27 mouse cellular contexts compared by ENCODE assay signal in genomic region chr1:35992227-35992909, GRCm38 (mm10).
DNase-seq lines count a peak whose midpoint lies in the region; ATAC-seq lines count a peak whose summit lies in the region.
"Had no signal": no experiment of that assay in that cellular context is flagged by ENCODE, and none has a peak within 500 bp of the region (broad histone marks: within the 10 kb centered on the region; RNA-seq: fewer than 3 reads in every experiment).

No protein-coding gene starts in this region.

- 0 out of 2 replicates have a peak, but pooled peaks cover 5% of the 10 kb centered on the region for H3K4me1 ChIP-seq in hindbrain, embryonic 10.5 days (replicated peaks)
- no peaks in the 10 kb centered on the region for H3K4me1 ChIP-seq in hindbrain, embryonic 16.5 days (ENCODE audit: control insufficient read depth, insufficient read depth, low read depth, low read length)
- H3K4me1 ChIP-seq in embryonic facial prominence, embryonic 11.5 days (ENCODE audit: control insufficient read depth, insufficient read depth, low read length), result no peaks in the 10 kb centered on the region
- H3K4me1 ChIP-seq in embryonic facial prominence, embryonic 15.5 days, result peaks cover 8% of the 10 kb centered on the region
- peaks cover 17% of the 10 kb centered on the region for H3K4me1 ChIP-seq in limb, embryonic 15.5 days
- no peaks in the 10 kb centered on the region for H3K4me1 ChIP-seq in intestine, embryonic 16.5 days (ENCODE audit: control insufficient read depth, insufficient read depth, low read length)
- H3K4me1 ChIP-seq: forebrain, embryonic 13.5 days; hindbrain, embryonic 12.5 days; kidney, embryonic 15.5 days; liver, embryonic 15.5 days; neural tube, embryonic 15.5 days; stomach, embryonic 15.5 days had no signal

- WGBS in hindbrain, embryonic 10.5 days, result 79% methylated on average over 8 of the region's 8 CpGs
- 82% methylated on average over 8 of the region's 8 CpGs for WGBS in hindbrain, embryonic 16.5 days
- WGBS in embryonic facial prominence, embryonic 11.5 days, result 47% methylated on average over 8 of the region's 8 CpGs
- 39% methylated on average over 8 of the region's 8 CpGs for WGBS in embryonic facial prominence, embryonic 15.5 days
- WGBS in limb, embryonic 15.5 days, result 44% methylated on average over 8 of the region's 8 CpGs
- 72% methylated on average over 8 of the region's 8 CpGs for WGBS in intestine, embryonic 16.5 days

- H3K27ac ChIP-seq in hindbrain, embryonic 10.5 days, result peak overlapping the region; percentile 56; the same call in 1 of the 2 replicates
- no peak overlapping the region for H3K27ac ChIP-seq in hindbrain, embryonic 16.5 days (ENCODE audit: low read depth, low read length)
- H3K27ac ChIP-seq in embryonic facial prominence, embryonic 11.5 days (replicated peaks; ENCODE audit: low read depth, low read length), result no peak overlapping the region
- H3K27ac ChIP-seq in embryonic facial prominence, embryonic 15.5 days (replicated peaks), result peak overlapping the region; percentile 82
- peak overlapping the region; percentile 70 for H3K27ac ChIP-seq in limb, embryonic 15.5 days
- H3K27ac ChIP-seq in intestine, embryonic 16.5 days (ENCODE audit: low read length), result no peak overlapping the region
- H3K27ac ChIP-seq: forebrain, embryonic 13.5 days; hindbrain, embryonic 12.5 days; kidney, embryonic 15.5 days; liver, embryonic 15.5 days; midbrain, embryonic 12.5 days; neural tube, embryonic 15.5 days; stomach, embryonic 15.5 days had no signal

- H3K9me3 ChIP-seq in hindbrain, embryonic 10.5 days, result peaks cover 16% of the 10 kb centered on the region
- H3K9me3 ChIP-seq in hindbrain, embryonic 16.5 days (ENCODE audit: control insufficient read depth, low read length), result peaks cover 5% of the 10 kb centered on the region; the same call in 1 of the 2 replicates
- H3K9me3 ChIP-seq in embryonic facial prominence, embryonic 11.5 days (replicated peaks; ENCODE audit: control insufficient read depth, low read length), result no peaks in the 10 kb centered on the region; the same call in 1 of the 2 replicates
- 0 out of 2 replicates have a peak, but pooled peaks cover 12% of the 10 kb centered on the region for H3K9me3 ChIP-seq in embryonic facial prominence, embryonic 15.5 days (replicated peaks)
- 0 out of 2 replicates have a peak, but pooled peaks cover 7% of the 10 kb centered on the region for H3K9me3 ChIP-seq in limb, embryonic 15.5 days
- H3K9me3 ChIP-seq in intestine, embryonic 16.5 days (ENCODE audit: control insufficient read depth, low read length), result peaks cover 7% of the 10 kb centered on the region; the same call in 1 of the 2 replicates
- H3K9me3 ChIP-seq: liver, embryonic 15.5 days; stomach, embryonic 15.5 days had no signal

- ATAC-seq in hindbrain, embryonic 16.5 days, result no peak
- peak; percentile 52; the same call in 1 of the 2 replicates for ATAC-seq in embryonic facial prominence, embryonic 11.5 days (replicated peaks; ENCODE audit: insufficient number of reproducible peaks, low FRiP score, low TSS enrichment, low read depth)
- peak; percentile 84 for ATAC-seq in embryonic facial prominence, embryonic 15.5 days (ENCODE audit: insufficient number of reproducible peaks, low FRiP score, low TSS enrichment, low read depth)
- peak; percentile 79 for ATAC-seq in limb, embryonic 15.5 days (ENCODE audit: insufficient number of reproducible peaks, low FRiP score, low TSS enrichment, low read depth)
- no peak for ATAC-seq in intestine, embryonic 16.5 days
- ATAC-seq: CD4-positive, CD25-positive, alpha-beta regulatory T cell, adult 4 months; forebrain, embryonic 13.5 days; intestine, postnatal 0 days had no signal

- DNase-seq in hindbrain, embryonic 10.5 days (ENCODE audit: low spot score), result no peak
- peak; percentile 47 for DNase-seq in embryonic facial prominence, embryonic 11.5 days (ENCODE audit: low spot score)
- DNase-seq in natural killer cell, adult 2 months (ENCODE audit: low spot score in 2 of 2), result no peak
- DNase-seq: adrenal gland, adult 2 months; adrenal gland, postnatal 36 days; cerebellum, postnatal 10 days; heart, postnatal 14 days; kidney, postnatal 25 days; liver; lung, embryonic 14.5 days; lung, postnatal 14 days; retina, postnatal 1 day; right cerebral cortex, postnatal 14 days had no signal

- no peak overlapping the region for H3K4me3 ChIP-seq in hindbrain, embryonic 10.5 days
- H3K4me3 ChIP-seq in hindbrain, embryonic 16.5 days (ENCODE audit: low read length), result no peak overlapping the region
- H3K4me3 ChIP-seq in embryonic facial prominence, embryonic 11.5 days (ENCODE audit: low read depth, low read length), result no peak overlapping the region
- no peak overlapping the region for H3K4me3 ChIP-seq in embryonic facial prominence, embryonic 15.5 days (replicated peaks)
- H3K4me3 ChIP-seq in limb, embryonic 15.5 days, result no peak overlapping the region
- no peak overlapping the region for H3K4me3 ChIP-seq in intestine, embryonic 16.5 days (ENCODE audit: low read length)
- H3K4me3 ChIP-seq: erythroblast, embryonic 14.5 days; forebrain, embryonic 13.5 days; hindbrain, embryonic 12.5 days; kidney, embryonic 15.5 days; liver, embryonic 15.5 days; midbrain, embryonic 12.5 days; neural tube, embryonic 15.5 days; stomach, embryonic 15.5 days had no signal

- H3K36me3 ChIP-seq in hindbrain, embryonic 10.5 days, result no peaks in the 10 kb centered on the region
- no peaks in the 10 kb centered on the region for H3K36me3 ChIP-seq in hindbrain, embryonic 16.5 days (ENCODE audit: control insufficient read depth, insufficient read depth, low read length)
- H3K36me3 ChIP-seq in embryonic facial prominence, embryonic 11.5 days (replicated peaks; ENCODE audit: control insufficient read depth, insufficient read depth, low read depth, low read length), result no peaks in the 10 kb centered on the region
- no peaks in the 10 kb centered on the region for H3K36me3 ChIP-seq in embryonic facial prominence, embryonic 15.5 days
- H3K36me3 ChIP-seq in limb, embryonic 15.5 days, result no peaks in the 10 kb centered on the region
- no peaks in the 10 kb centered on the region for H3K36me3 ChIP-seq in intestine, embryonic 16.5 days (ENCODE audit: control insufficient read depth, insufficient read depth, low read length)
- H3K36me3 ChIP-seq: hindbrain, embryonic 12.5 days; kidney, embryonic 15.5 days; liver, embryonic 15.5 days; midbrain, embryonic 12.5 days; neural tube, embryonic 15.5 days; stomach, embryonic 15.5 days had no signal

- no peaks in the 10 kb centered on the region for H3K27me3 ChIP-seq in hindbrain, embryonic 10.5 days (ENCODE audit: insufficient read depth, poor library complexity, severe bottlenecking)
- H3K27me3 ChIP-seq in hindbrain, embryonic 16.5 days (replicated peaks; ENCODE audit: control insufficient read depth, insufficient read depth, low read length), result no peaks in the 10 kb centered on the region
- H3K27me3 ChIP-seq in embryonic facial prominence, embryonic 11.5 days (ENCODE audit: control insufficient read depth, insufficient read depth, low read length), result no peaks in the 10 kb centered on the region
- H3K27me3 ChIP-seq in embryonic facial prominence, embryonic 15.5 days, result no peaks in the 10 kb centered on the region
- no peaks in the 10 kb centered on the region for H3K27me3 ChIP-seq in limb, embryonic 15.5 days
- H3K27me3 ChIP-seq in intestine, embryonic 16.5 days (replicated peaks; ENCODE audit: control insufficient read depth, insufficient read depth, low read length), result no peaks in the 10 kb centered on the region
- H3K27me3 ChIP-seq: forebrain, embryonic 13.5 days; hindbrain, embryonic 12.5 days; kidney, embryonic 15.5 days; liver, embryonic 15.5 days; midbrain, embryonic 12.5 days; neural tube, embryonic 15.5 days; stomach, embryonic 15.5 days had no signal

- no peak overlapping the region for H3K4me2 ChIP-seq in hindbrain, embryonic 16.5 days (ENCODE audit: low read length)
- H3K4me2 ChIP-seq in embryonic facial prominence, embryonic 11.5 days (ENCODE audit: low read depth, low read length), result no peak overlapping the region
- H3K4me2 ChIP-seq in embryonic facial prominence, embryonic 15.5 days (replicated peaks), result no peak overlapping the region
- H3K4me2 ChIP-seq in limb, embryonic 15.5 days, result no peak overlapping the region
- H3K4me2 ChIP-seq in intestine, embryonic 16.5 days (ENCODE audit: low read depth, low read length), result no peak overlapping the region
- H3K4me2 ChIP-seq: forebrain, embryonic 13.5 days; hindbrain, embryonic 12.5 days; kidney, embryonic 15.5 days; liver, embryonic 15.5 days; lung, embryonic 14.5 days; midbrain, embryonic 12.5 days; neural tube, embryonic 15.5 days; stomach, embryonic 15.5 days had no signal

- no peak overlapping the region for H3K9ac ChIP-seq in hindbrain, embryonic 16.5 days (ENCODE audit: low read depth, low read length)
- H3K9ac ChIP-seq in embryonic facial prominence, embryonic 11.5 days (replicated peaks; ENCODE audit: low read length), result no peak overlapping the region
- no peak overlapping the region for H3K9ac ChIP-seq in embryonic facial prominence, embryonic 15.5 days
- H3K9ac ChIP-seq in limb, embryonic 15.5 days, result no peak overlapping the region
- no peak overlapping the region for H3K9ac ChIP-seq in intestine, embryonic 16.5 days (ENCODE audit: low read depth, low read length)
- H3K9ac ChIP-seq: forebrain, embryonic 13.5 days; hindbrain, embryonic 12.5 days; kidney, embryonic 15.5 days; liver, embryonic 15.5 days; lung, embryonic 14.5 days; midbrain, embryonic 12.5 days; neural tube, embryonic 15.5 days; stomach, embryonic 15.5 days had no signal

Comparison
In these comparisons a context has a peak if more than half of its experiments do, and no peak if none do; other contexts are left out.
1. H3K27ac ChIP-seq: peak in hindbrain, embryonic 10.5 days (single experiment), embryonic facial prominence, embryonic 15.5 days (single experiment) and limb, embryonic 15.5 days (single experiment); none in hindbrain, embryonic 16.5 days (single experiment), embryonic facial prominence, embryonic 11.5 days (single experiment) and intestine, embryonic 16.5 days (single experiment).
2. ATAC-seq: peak in embryonic facial prominence, embryonic 11.5 days (single experiment), embryonic facial prominence, embryonic 15.5 days (single experiment) and limb, embryonic 15.5 days (single experiment); none in hindbrain, embryonic 16.5 days (single experiment) and intestine, embryonic 16.5 days (single experiment).